Mouse (Mus musculus) ES-Bruce4 (cell line): ENCODE measurements around the gene Stc2. TPM values are rescaled to one million over a fixed set of nuclear protein-coding genes. Genes with fewer than 3 reads are reported as not detected.

Experiments
- H3K27ac ChIP-seq: 2 replicates; pipeline ENCODE4 v1.5.1; 2012; ENCODE audit warnings: low read length, inconsistent platforms; ENCODE audit not compliant: insufficient read depth
- H3K27me3 ChIP-seq: 2 replicates; pipeline ENCODE4 v1.6.1; 2012; ENCODE audit warnings: mild to moderate bottlenecking, low read length, inconsistent platforms; ENCODE audit not compliant: control insufficient read depth, poor library complexity, insufficient read depth, severe bottlenecking
- H3K36me3 ChIP-seq: 2 replicates; pipeline ENCODE4 v1.6.1; 2012; ENCODE audit warnings: inconsistent platforms, mild to moderate bottlenecking, low read length, moderate library complexity; ENCODE audit not compliant: control insufficient read depth, poor library complexity, insufficient read depth, severe bottlenecking
- H3K4me1 ChIP-seq: one replicate; pipeline ENCODE4 v1.8.1; 2011; ENCODE audit warnings: low read length; ENCODE audit not compliant: control insufficient read depth, insufficient read depth
- H3K4me3 ChIP-seq: 2 replicates; pipeline ENCODE4 v1.5.1; 2011; ENCODE audit warnings: low read depth, mild to moderate bottlenecking, low read length
- H3K9ac ChIP-seq: 2 replicates; pipeline ENCODE4 v1.6.1; 2012; ENCODE audit warnings: low read depth, mild to moderate bottlenecking, inconsistent platforms; ENCODE audit not compliant: poor library complexity, severe bottlenecking
- H3K9me3 ChIP-seq: replicated peaks from 2 replicates; pipeline ENCODE4 v1.6.1; 2012; ENCODE audit warnings: mild to moderate bottlenecking, low read length, inconsistent platforms; ENCODE audit not compliant: control insufficient read depth, poor library complexity, insufficient read depth, severe bottlenecking
- CTCF ChIP-seq: IDR thresholded peaks from one replicate; pipeline ENCODE4 v1.8.1; 2011; ENCODE audit warnings: low read depth, low read length
- EP300 ChIP-seq: IDR thresholded peaks from 2 replicates; pipeline ENCODE4 v1.6.1; 2011; ENCODE audit warnings: low read depth, low read length; ENCODE audit not compliant: insufficient read depth
- POLR2A ChIP-seq: IDR thresholded peaks from one replicate; pipeline ENCODE4 v1.8.1; 2011; ENCODE audit warnings: low read length; ENCODE audit not compliant: insufficient read depth
- polyA plus RNA-seq: library from polyadenylated mRNA; stranded (reverse); fragments of >200 nt; gene quantifications from 2 replicates; pipeline ENCODE4 v1.2.4, GENCODE M21; 2011; ENCODE audit warnings: low read depth; ENCODE audit not compliant: missing spikeins, insufficient read depth, insufficient read length

Gene Stc2
- polyA plus RNA-seq, 1 experiment = 3.7 TPM

GRCm38 (mm10) chr11:31396638-31397417 is 27.0 kb upstream of the Stc2 start:
- no peak overlapping the region for H3K9ac ChIP-seq
- H3K36me3 ChIP-seq = no peaks in the 10 kb centered on the region
- H3K27ac ChIP-seq = peak overlapping the region; percentile 54
- H3K27me3 ChIP-seq = no peaks in the 10 kb centered on the region
- H3K4me1 ChIP-seq = peaks cover 1% of the 10 kb centered on the region
- no peak overlapping the region for H3K4me3 ChIP-seq
- no peak for TF ChIP-seq POLR2A
- peak; percentile 97 for TF ChIP-seq EP300
- TF ChIP-seq CTCF = no peak
- H3K9me3 ChIP-seq = no peaks in the 10 kb centered on the region

GRCm38 (mm10) chr11:31394026-31394425 is 24.2 kb upstream of the Stc2 start:
- no peak overlapping the region for H3K9ac ChIP-seq
- H3K4me3 ChIP-seq = no peak overlapping the region
- no peak overlapping the region for H3K27ac ChIP-seq
- TF ChIP-seq POLR2A (no peak), EP300 (no peak), CTCF (no peak)
- no peaks in the 10 kb centered on the region for H3K36me3 ChIP-seq
- no peaks in the 10 kb centered on the region for H3K9me3 ChIP-seq
- peaks cover 1% of the 10 kb centered on the region for H3K4me1 ChIP-seq
- no peaks in the 10 kb centered on the region for H3K27me3 ChIP-seq

GRCm38 (mm10) chr11:31392340-31392739 is 22.5 kb upstream of the Stc2 start:
- no peak overlapping the region for H3K27ac ChIP-seq
- no peak overlapping the region for H3K9ac ChIP-seq
- no peak overlapping the region for H3K4me3 ChIP-seq
- no peaks in the 10 kb centered on the region for H3K9me3 ChIP-seq
- no peaks in the 10 kb centered on the region for H3K36me3 ChIP-seq
- H3K4me1 ChIP-seq = no peaks in the 10 kb centered on the region
- TF ChIP-seq CTCF (no peak), EP300 (no peak), POLR2A (no peak)
- no peaks in the 10 kb centered on the region for H3K27me3 ChIP-seq

- Histone ChIP-seq H3K4me1 (no peaks in the 10 kb centered on the region), H3K27me3 (no peaks in the 10 kb centered on the region), H3K4me3 (no peak overlapping the region), H3K27ac (no peak overlapping the region), H3K36me3 (no peaks in the 10 kb centered on the region), H3K9ac (no peak overlapping the region), H3K9me3 (no peaks in the 10 kb centered on the region)
- TF ChIP-seq EP300 = no peak
- TF ChIP-seq POLR2A = no peak
- TF ChIP-seq CTCF = no peak
Measured at GRCm38 (mm10) chr11:31388890-31389289, 19.0 kb upstream of the Stc2 start.

GRCm38 (mm10) chr11:31387526-31387925 is 17.7 kb upstream of the Stc2 start:
- Histone ChIP-seq H3K27me3 (no peaks in the 10 kb centered on the region), H3K36me3 (no peaks in the 10 kb centered on the region), H3K9ac (no peak overlapping the region), H3K4me1 (no peaks in the 10 kb centered on the region), H3K27ac (no peak overlapping the region), H3K9me3 (no peaks in the 10 kb centered on the region), H3K4me3 (no peak overlapping the region)
- TF ChIP-seq POLR2A (no peak), EP300 (no peak), CTCF (no peak)

GRCm38 (mm10) chr11:31386571-31386970 is 16.7 kb upstream of the Stc2 start:
- Histone ChIP-seq H3K4me3 (no peak overlapping the region), H3K27me3 (no peaks in the 10 kb centered on the region), H3K9me3 (no peaks in the 10 kb centered on the region), H3K4me1 (no peaks in the 10 kb centered on the region), H3K27ac (no peak overlapping the region), H3K36me3 (no peaks in the 10 kb centered on the region), H3K9ac (no peak overlapping the region)
- TF ChIP-seq EP300 (no peak), POLR2A (no peak), CTCF (no peak)
